Mouse (Mus musculus) intestine, embryonic 15.5 days (tissue): ENCODE measurements at regions not wholly inside any gene's neighbourhood (a gene's known extent, or its start where the extent isn't known, plus 50 kb on each side); places are given as distances from the start of the nearest gene placed in this dataset.
A peak's percentile ranks its signal among the peaks of the same experiment; 100 is the strongest.

ENCODE experiments used
- ATAC-seq: fragments of 200-750 bp; cut with Nextera tagmentation; 2 replicates; pipeline ENCODE4 v1.8.0; 2017; ENCODE audit warnings: moderate TSS enrichment, moderate library complexity
- H3K27ac ChIP-seq: fragments of 300-500 bp; sonication (generic); 2 replicates; pipeline ENCODE4 v1.5.1; 2015; ENCODE audit warnings: mild to moderate bottlenecking, inconsistent platforms
- H3K27me3 ChIP-seq: fragments of 300-500 bp; sonication (generic); replicated peaks from 2 replicates; pipeline ENCODE4 v1.6.1; 2015; ENCODE audit warnings: inconsistent platforms
- H3K36me3 ChIP-seq: fragments of 300-500 bp; sonication (generic); 2 replicates; pipeline ENCODE4 v1.6.1; 2015; ENCODE audit warnings: inconsistent platforms
- H3K4me1 ChIP-seq: fragments of 300-500 bp; sonication (generic); replicated peaks from 2 replicates; pipeline ENCODE4 v1.6.1; 2015; ENCODE audit warnings: inconsistent platforms
- H3K4me2 ChIP-seq: fragments of 300-500 bp; sonication (generic); replicated peaks from 2 replicates; pipeline ENCODE4 v1.6.1; 2015; ENCODE audit warnings: mild to moderate bottlenecking, inconsistent platforms
- H3K4me3 ChIP-seq: fragments of 300-500 bp; sonication (generic); replicated peaks from 2 replicates; pipeline ENCODE4 v1.5.1; 2015; ENCODE audit warnings: inconsistent platforms
- H3K9ac ChIP-seq: fragments of 300-500 bp; sonication (generic); 2 replicates; pipeline ENCODE4 v1.6.1; 2015; ENCODE audit warnings: inconsistent platforms
- H3K9me3 ChIP-seq: fragments of 300-500 bp; sonication (generic); 2 replicates; pipeline ENCODE4 v1.6.1; 2016; ENCODE audit warnings: inconsistent platforms
- WGBS: fragments of 180-500 bp; shearing (Covaris S2); methylation state at CpG from one replicate; pipeline ENCODE4 v1.1.7; 2015; 5-methylcytosine and 5-hydroxymethylcytosine counted together

- ATAC-seq, result no peak
- H3K4me1 ChIP-seq, result peaks cover 12% of the 10 kb centered on the region; the same call in 1 of the 2 replicates
- no peaks in the 10 kb centered on the region for H3K36me3 ChIP-seq
- H3K4me3 ChIP-seq, result no peak overlapping the region
- H3K27me3 ChIP-seq, result no peaks in the 10 kb centered on the region
- WGBS, result 54% methylated on average over 12 of the region's 12 CpGs
- no peak overlapping the region for H3K4me2 ChIP-seq
- H3K9me3 ChIP-seq, result no peaks in the 10 kb centered on the region
- H3K27ac ChIP-seq, result no peak overlapping the region
- no peak overlapping the region for H3K9ac ChIP-seq
Observed at GRCm38 (mm10) chr10:21446641-21447040, 69.5 kb downstream of the Aldh8a1 start.

- Histone ChIP-seq H3K4me1 (peaks cover 11% of the 10 kb centered on the region; the same call in 1 of the 2 replicates), H3K9me3 (no peaks in the 10 kb centered on the region), H3K4me2 (no peak overlapping the region), H3K36me3 (no peaks in the 10 kb centered on the region), H3K4me3 (no peak overlapping the region), H3K27me3 (no peaks in the 10 kb centered on the region), H3K9ac (no peak overlapping the region), H3K27ac (no peak overlapping the region)
- peak; percentile 79 for ATAC-seq
- WGBS, result 73% methylated on average over 3 of the region's 3 CpGs
Observed at GRCm38 (mm10) chr10:21448132-21448531, 71.0 kb downstream of the Aldh8a1 start.

- H3K4me2 ChIP-seq, result no peak overlapping the region
- no peak overlapping the region for H3K4me3 ChIP-seq
- 0 out of 2 replicates have a peak, but pooled peaks cover 3% of the 10 kb centered on the region for H3K4me1 ChIP-seq
- H3K36me3 ChIP-seq, result no peaks in the 10 kb centered on the region
- no peaks in the 10 kb centered on the region for H3K9me3 ChIP-seq
- no peaks in the 10 kb centered on the region for H3K27me3 ChIP-seq
- 53% methylated on average over 5 of the region's 5 CpGs for WGBS
- no peak overlapping the region for H3K27ac ChIP-seq
- H3K9ac ChIP-seq, result no peak overlapping the region
- ATAC-seq, result no peak
Observed at GRCm38 (mm10) chr10:21448942-21449341, 71.9 kb downstream of the Aldh8a1 start.

GRCm38 (mm10) chr10:21452611-21453010, 75.5 kb downstream of the Aldh8a1 start:
- Histone ChIP-seq H3K4me3 (no peak overlapping the region), H3K9ac (no peak overlapping the region), H3K27me3 (no peaks in the 10 kb centered on the region), H3K9me3 (no peaks in the 10 kb centered on the region), H3K27ac (no peak overlapping the region), H3K4me1 (no peaks in the 10 kb centered on the region), H3K4me2 (no peak overlapping the region), H3K36me3 (no peaks in the 10 kb centered on the region)
- WGBS, result 92% methylated on average over 2 of the region's 2 CpGs
- no peak for ATAC-seq

GRCm38 (mm10) chr10:21453527-21453926, 76.4 kb downstream of the Aldh8a1 start:
- no peaks in the 10 kb centered on the region for H3K27me3 ChIP-seq
- no peak for ATAC-seq
- 74% methylated on average over 3 of the region's 3 CpGs for WGBS
- H3K27ac ChIP-seq, result no peak overlapping the region
- no peaks in the 10 kb centered on the region for H3K36me3 ChIP-seq
- H3K9ac ChIP-seq, result no peak overlapping the region
- no peak overlapping the region for H3K4me3 ChIP-seq
- H3K4me1 ChIP-seq, result no peaks in the 10 kb centered on the region
- H3K9me3 ChIP-seq, result no peaks in the 10 kb centered on the region
- H3K4me2 ChIP-seq, result no peak overlapping the region

GRCm38 (mm10) chr10:21454153-21454552, 77.1 kb downstream of the Aldh8a1 start:
- Histone ChIP-seq H3K9ac (no peak overlapping the region), H3K27me3 (no peaks in the 10 kb centered on the region), H3K4me3 (no peak overlapping the region), H3K36me3 (no peaks in the 10 kb centered on the region), H3K4me1 (no peaks in the 10 kb centered on the region), H3K9me3 (no peaks in the 10 kb centered on the region), H3K27ac (no peak overlapping the region), H3K4me2 (no peak overlapping the region)
- WGBS, result 85% methylated on average over 5 of the region's 5 CpGs
- no peak for ATAC-seq

- Histone ChIP-seq H3K9ac (no peak overlapping the region), H3K36me3 (no peaks in the 10 kb centered on the region), H3K4me3 (no peak overlapping the region), H3K4me1 (no peaks in the 10 kb centered on the region), H3K9me3 (no peaks in the 10 kb centered on the region), H3K4me2 (no peak overlapping the region), H3K27me3 (no peaks in the 10 kb centered on the region), H3K27ac (no peak overlapping the region)
- peak; percentile 79 for ATAC-seq
- WGBS, result 82% methylated on average over 16 of the region's 16 CpGs
Observed at GRCm38 (mm10) chr10:21454757-21455156, 77.7 kb downstream of the Aldh8a1 start.

- H3K27ac ChIP-seq, result no peak overlapping the region
- H3K4me2 ChIP-seq, result no peak overlapping the region
- WGBS, result 78% methylated on average over 5 of the region's 5 CpGs
- H3K36me3 ChIP-seq, result no peaks in the 10 kb centered on the region
- H3K4me3 ChIP-seq, result no peak overlapping the region
- no peak overlapping the region for H3K9ac ChIP-seq
- H3K9me3 ChIP-seq, result no peaks in the 10 kb centered on the region
- no peaks in the 10 kb centered on the region for H3K27me3 ChIP-seq
- ATAC-seq, result no peak
- peaks cover 3% of the 10 kb centered on the region; the same call in 1 of the 2 replicates for H3K4me1 ChIP-seq
Observed at GRCm38 (mm10) chr10:21455863-21456262, 78.8 kb downstream of the Aldh8a1 start.

- Histone ChIP-seq H3K27me3 (no peaks in the 10 kb centered on the region), H3K4me3 (no peak overlapping the region), H3K27ac (no peak overlapping the region), H3K36me3 (no peaks in the 10 kb centered on the region), H3K4me1 (peaks cover 4% of the 10 kb centered on the region; the same call in 1 of the 2 replicates), H3K9ac (no peak overlapping the region), H3K9me3 (no peaks in the 10 kb centered on the region), H3K4me2 (no peak overlapping the region)
- no peak for ATAC-seq
- 71% methylated on average over 3 of the region's 3 CpGs for WGBS
Observed at GRCm38 (mm10) chr10:21456359-21456758, 79.3 kb downstream of the Aldh8a1 start.

- H3K4me3 ChIP-seq, result no peak overlapping the region
- no peaks in the 10 kb centered on the region for H3K36me3 ChIP-seq
- no peaks in the 10 kb centered on the region for H3K9me3 ChIP-seq
- H3K4me2 ChIP-seq, result no peak overlapping the region
- H3K4me1 ChIP-seq, result peaks cover 4% of the 10 kb centered on the region; the same call in 1 of the 2 replicates
- WGBS, result 64% methylated on average over 6 of the region's 6 CpGs
- H3K27me3 ChIP-seq, result no peaks in the 10 kb centered on the region
- H3K27ac ChIP-seq, result no peak overlapping the region
- H3K9ac ChIP-seq, result no peak overlapping the region
- no peak for ATAC-seq
Observed at GRCm38 (mm10) chr10:21456991-21457390, 79.9 kb downstream of the Aldh8a1 start.

- ATAC-seq, result no peak
- Histone ChIP-seq H3K36me3 (no peaks in the 10 kb centered on the region), H3K9ac (no peak overlapping the region), H3K4me3 (no peak overlapping the region), H3K9me3 (no peaks in the 10 kb centered on the region), H3K27me3 (no peaks in the 10 kb centered on the region), H3K27ac (no peak overlapping the region), H3K4me2 (no peak overlapping the region), H3K4me1 (peaks cover 4% of the 10 kb centered on the region; the same call in 1 of the 2 replicates)
Observed at GRCm38 (mm10) chr10:21458608-21459007, 81.5 kb downstream of the Aldh8a1 start.

- H3K27me3 ChIP-seq, result no peaks in the 10 kb centered on the region
- ATAC-seq, result peak; percentile 78
- no peak overlapping the region for H3K9ac ChIP-seq
- H3K4me2 ChIP-seq, result no peak overlapping the region
- H3K4me3 ChIP-seq, result no peak overlapping the region
- no peaks in the 10 kb centered on the region for H3K9me3 ChIP-seq
- peaks cover 4% of the 10 kb centered on the region; the same call in 1 of the 2 replicates for H3K4me1 ChIP-seq
- H3K27ac ChIP-seq, result no peak overlapping the region
- 36% methylated on average over 2 of the region's 2 CpGs for WGBS
- H3K36me3 ChIP-seq, result no peaks in the 10 kb centered on the region
Observed at GRCm38 (mm10) chr10:21460062-21460461, 83.0 kb downstream of the Aldh8a1 start.

GRCm38 (mm10) chr10:21462915-21463314, 85.8 kb downstream of the Aldh8a1 start:
- H3K4me1 ChIP-seq, result peaks cover 8% of the 10 kb centered on the region; the same call in 1 of the 2 replicates
- H3K4me3 ChIP-seq, result no peak overlapping the region
- no peak overlapping the region for H3K4me2 ChIP-seq
- no peak for ATAC-seq
- no peak overlapping the region for H3K9ac ChIP-seq
- WGBS, result 37% methylated on average over 3 of the region's 3 CpGs
- H3K36me3 ChIP-seq, result no peaks in the 10 kb centered on the region
- H3K9me3 ChIP-seq, result no peaks in the 10 kb centered on the region
- H3K27me3 ChIP-seq, result no peaks in the 10 kb centered on the region
- H3K27ac ChIP-seq, result peak overlapping the region; percentile 22; the same call in 1 of the 2 replicates
